Comparison of ENCODE assay signal across 16 mouse cellular contexts in genomic region chr7:37978412-37978811, GRCm38 (mm10). TPM values are rescaled to one million over a fixed set of nuclear protein-coding genes. Genes with fewer than 3 reads are reported as not detected.
A peak's percentile ranks its signal among the peaks of the same experiment; 100 is the strongest.
DNase-seq lines count a peak whose midpoint lies in the region.
"Had no signal": no experiment of that assay in that cellular context is flagged by ENCODE, and none has a peak within 500 bp of the region (broad histone marks: within the 10 kb centered on the region; RNA-seq: fewer than 3 reads in every experiment).

No protein-coding gene starts in this region.

- 0 out of 2 replicates have a peak, but pooled peaks cover 4% of the 10 kb centered on the region for H3K36me3 ChIP-seq in splenic B cell, adult 2 months (ENCODE audit: control insufficient read depth, insufficient read depth, low read length, poor library complexity, severe bottlenecking)

- H3K27me3 ChIP-seq in splenic B cell, adult 2 months (ENCODE audit: control insufficient read depth, insufficient read depth, low read length, poor library complexity, severe bottlenecking): no peaks in the 10 kb centered on the region
- H3K27me3 ChIP-seq: embryonic facial prominence, embryonic 15.5 days; heart, embryonic 12.5 days; neural tube, embryonic 12.5 days had no signal

- DNase-seq in thymus, postnatal 0 days (ENCODE audit: low spot score): peak; percentile 16
- no peak for DNase-seq in thymus, adult 18-20 months
- DNase-seq in CD4-positive, CD25-positive, alpha-beta regulatory T cell, adult 2 months (ENCODE audit: low read depth, low spot score): peak; percentile 30
- DNase-seq in NIH3T3 (ENCODE audit: low read depth): peak; percentile 50
- DNase-seq in splenic B cell, adult 2 months (ENCODE audit: low read depth, low spot score): peak; percentile 8
- DNase-seq in left cerebral cortex, adult 9 months (ENCODE audit: low spot score in 2 of 2): no peak
- no peak for DNase-seq in kidney, adult 9 months
- DNase-seq: cerebellum, adult 9-11 months; embryo, embryonic 11 days; gastrocnemius, postnatal 14 days; kidney, adult 11 months; kidney, postnatal 4 days; liver had no signal

RNA-seq across cellular contexts. Expression of gene Uri1, which starts 44.9 kb away (rescaled TPM):
- 44.2 and 52.1 TPM in 2 replicates for polyA plus RNA-seq in thymus, postnatal 0 days (2015; fragmentation: Nextera tagmentation; extraction: Ambion mirVana)

Comparison
In these comparisons a context has a peak if more than half of its experiments do, and no peak if none do; other contexts are left out.
1. DNase-seq: peak in thymus, postnatal 0 days (single experiment), CD4-positive, CD25-positive, alpha-beta regulatory T cell, adult 2 months (single experiment), NIH3T3 (single experiment) and splenic B cell, adult 2 months (single experiment); none in thymus, adult 18-20 months (0 of 2), left cerebral cortex, adult 9 months (0 of 2) and kidney, adult 9 months (single experiment).